Mouse (Mus musculus): ENCODE results near the gene Bicc1. TPM values are rescaled to one million over a fixed set of nuclear protein-coding genes. Genes with fewer than 3 reads are reported as not detected.

Bicc1 gene
- total and polyA plus RNA-seq, 3 experiments = 0.16 TPM; not detected in 2

DNA sequence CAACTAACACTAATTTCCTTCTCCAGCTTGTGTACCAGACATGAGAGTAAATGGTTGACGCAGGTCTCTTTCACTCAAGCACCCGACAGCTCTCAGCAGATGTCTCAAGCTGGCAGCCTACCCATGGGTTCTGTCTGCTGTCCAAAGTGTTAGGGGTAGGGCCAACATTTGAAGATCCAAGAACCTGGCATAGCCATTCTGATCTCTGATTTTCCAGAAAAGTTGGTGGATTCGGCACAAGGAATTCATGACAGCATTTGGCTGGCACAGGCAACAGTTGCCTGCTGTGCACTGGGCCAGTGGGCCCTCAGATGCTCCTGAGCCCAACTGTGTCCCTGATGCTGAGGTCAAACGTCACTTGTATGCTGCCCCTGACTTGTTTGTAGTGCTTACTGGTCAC, 130.5 kb downstream of the Bicc1 start:
- Histone ChIP-seq H3K9me3 (replicated peaks) (peaks cover 48% of the 10 kb centered on the region), H3K27me3 (ENCODE audit: insufficient read depth, low read length) (no peaks in the 10 kb centered on the region), H3K4me3 (ENCODE audit: low read depth, low read length) (no peak overlapping the region), H3K4me1 (ENCODE audit: insufficient read depth, low read depth, low read length) (no peaks in the 10 kb centered on the region), H3K36me3 (replicated peaks) (no peaks in the 10 kb centered on the region)
- TF ChIP-seq POLR2AphosphoS5 (IDR thresholded peaks at IDR 0.05; ENCODE audit: insufficient replicate concordance, low read depth, low read length) (no peak), GATA1 (IDR thresholded peaks at IDR 0.05; ENCODE audit: borderline replicate concordance, low read length) (no peak), TAL1 (conservative IDR thresholded peaks at IDR 0.05; ENCODE audit: low read depth, low read length) (no peak), GATA2 (IDR thresholded peaks at IDR 0.05; ENCODE audit: borderline replicate concordance, low read depth, low read length) (no peak), CTCF (IDR thresholded peaks at IDR 0.05; ENCODE audit: low read depth, low read length) (no peak)
- DNase-seq (ENCODE audit: low spot score) (no peak), ATAC-seq (ENCODE audit: extremely low read depth, insufficient number of reproducible peaks, low FRiP score, poor library complexity, severe bottlenecking) (no peak)

DNA sequence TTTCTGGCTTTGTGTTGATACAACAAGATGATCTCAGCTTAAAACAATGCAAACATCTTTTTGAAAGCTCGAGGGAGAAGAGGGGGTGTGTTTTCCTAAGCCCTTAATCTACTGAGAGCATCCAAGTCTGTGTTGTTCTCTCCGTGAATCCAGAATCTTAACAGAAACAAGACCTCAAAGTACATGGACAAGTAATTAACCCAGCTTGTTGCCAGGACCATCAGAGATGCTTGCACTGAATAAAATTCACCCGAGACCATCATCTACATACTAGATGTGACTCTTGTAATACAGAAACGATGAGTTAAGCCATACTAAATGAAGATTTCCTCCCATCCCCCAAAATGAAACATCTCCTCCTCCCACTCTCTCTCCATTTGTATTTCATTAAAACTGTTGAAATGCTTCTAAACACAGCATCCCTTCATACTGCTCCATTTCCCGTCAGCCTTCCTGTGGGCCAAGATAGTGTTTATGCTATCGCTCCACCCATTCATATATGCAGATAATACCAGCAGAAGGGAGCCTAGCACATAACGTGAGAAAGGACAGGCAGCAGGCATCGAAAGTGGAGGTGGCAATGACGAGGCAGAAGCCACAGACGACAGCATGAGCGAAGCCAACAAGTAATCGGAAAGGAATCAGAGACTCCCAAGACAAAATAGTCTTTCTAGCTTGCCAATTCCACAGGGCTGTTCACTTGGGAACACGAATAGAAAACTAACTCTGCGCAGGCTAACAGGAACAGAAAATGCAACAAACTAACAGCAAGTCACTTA, 131.2 kb downstream of the Bicc1 start:
- TF ChIP-seq GATA2 (IDR thresholded peaks at IDR 0.05; ENCODE audit: borderline replicate concordance, low read depth, low read length) = no peak
- no peak for TF ChIP-seq CTCF (IDR thresholded peaks at IDR 0.05; ENCODE audit: low read depth, low read length)
- TF ChIP-seq TAL1 (conservative IDR thresholded peaks at IDR 0.05; ENCODE audit: low read depth, low read length) = no peak
- no peak for TF ChIP-seq GATA1 (IDR thresholded peaks at IDR 0.05; ENCODE audit: borderline replicate concordance, low read length)
- TF ChIP-seq POLR2AphosphoS5 (IDR thresholded peaks at IDR 0.05; ENCODE audit: insufficient replicate concordance, low read depth, low read length) = no peak
- H3K27me3 ChIP-seq (ENCODE audit: insufficient read depth, low read length) = no peaks in the 10 kb centered on the region
- peaks cover 52% of the 10 kb centered on the region for H3K9me3 ChIP-seq (replicated peaks)
- no peaks in the 10 kb centered on the region for H3K36me3 ChIP-seq (replicated peaks)
- H3K4me1 ChIP-seq (ENCODE audit: insufficient read depth, low read depth, low read length) = no peaks in the 10 kb centered on the region
- ATAC-seq (ENCODE audit: extremely low read depth, insufficient number of reproducible peaks, low FRiP score, poor library complexity, severe bottlenecking) = no peak
- H3K4me3 ChIP-seq (ENCODE audit: low read depth, low read length) = no peak overlapping the region
- DNase-seq (ENCODE audit: low spot score) = no peak

DNA sequence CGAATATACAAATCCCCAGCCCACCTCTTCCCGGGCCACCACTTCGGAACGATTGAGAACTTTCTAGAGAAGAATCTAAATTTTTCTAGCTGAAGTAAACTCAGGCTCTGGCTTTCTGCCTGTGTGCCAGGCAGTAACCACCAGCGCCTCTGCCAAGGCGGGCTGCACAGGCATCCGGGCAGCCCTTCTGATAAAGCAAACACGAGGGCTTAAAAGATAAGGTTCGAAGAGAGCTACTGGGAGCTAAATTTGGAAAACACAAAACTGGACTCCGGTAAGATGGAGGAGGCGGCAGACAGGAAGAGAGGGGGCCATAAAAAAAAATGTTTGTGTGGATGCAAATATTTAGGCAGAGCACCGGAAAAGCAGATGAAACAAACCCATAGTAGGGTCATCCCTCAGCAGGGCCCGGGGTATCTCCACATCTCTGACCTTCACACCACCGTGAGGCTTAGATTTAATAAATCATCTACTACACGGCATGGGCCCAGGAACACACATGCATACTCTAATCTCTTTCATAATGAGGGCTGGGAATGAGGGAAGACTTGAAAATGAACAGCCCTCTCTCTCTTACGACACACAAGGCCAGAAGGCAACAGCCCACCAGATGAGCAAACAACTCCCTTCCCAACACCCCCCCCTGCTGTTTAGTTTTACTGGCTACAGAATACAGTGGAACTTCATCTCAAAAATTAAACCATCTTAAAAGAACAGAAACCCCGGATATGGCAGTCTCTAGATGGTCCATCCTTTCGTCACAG, 134.2 kb downstream of the Bicc1 start:
- Histone ChIP-seq H3K4me1 (ENCODE audit: insufficient read depth, low read depth, low read length) (no peaks in the 10 kb centered on the region), H3K4me3 (ENCODE audit: low read depth, low read length) (no peak overlapping the region), H3K9me3 (replicated peaks) (peaks cover 44% of the 10 kb centered on the region), H3K36me3 (replicated peaks) (no peaks in the 10 kb centered on the region), H3K27me3 (ENCODE audit: insufficient read depth, low read length) (no peaks in the 10 kb centered on the region)
- TF ChIP-seq CTCF (IDR thresholded peaks at IDR 0.05; ENCODE audit: low read depth, low read length) = no peak
- no peak for ATAC-seq (ENCODE audit: extremely low read depth, insufficient number of reproducible peaks, low FRiP score, poor library complexity, severe bottlenecking)
- no peak for DNase-seq (ENCODE audit: low spot score)

DNA sequence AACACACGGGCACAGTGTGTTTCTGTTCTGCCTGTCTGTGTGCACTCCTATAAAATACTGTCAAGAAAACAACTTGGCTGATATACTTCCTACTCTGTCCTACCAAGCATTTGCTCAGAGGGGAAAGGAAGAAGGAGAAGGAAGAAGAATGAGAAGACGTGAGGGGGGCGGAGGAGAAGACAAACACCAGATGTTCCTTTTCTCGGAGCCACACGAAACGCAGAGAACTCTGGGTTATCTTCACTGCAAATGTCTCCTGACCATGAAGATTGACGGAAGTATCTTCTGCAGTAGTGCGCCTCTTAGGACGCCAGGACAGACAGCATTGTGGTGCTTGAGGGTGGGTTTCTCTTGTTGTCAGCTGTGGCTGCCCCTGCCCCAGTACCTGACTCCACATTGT, 134.8 kb downstream of the Bicc1 start:
- TF ChIP-seq CTCF (IDR thresholded peaks at IDR 0.05; ENCODE audit: low read depth, low read length) (no peak), POLR2AphosphoS5 (IDR thresholded peaks at IDR 0.05; ENCODE audit: insufficient replicate concordance, low read depth, low read length) (no peak), TAL1 (conservative IDR thresholded peaks at IDR 0.05; ENCODE audit: low read depth, low read length) (no peak), GATA1 (IDR thresholded peaks at IDR 0.05; ENCODE audit: borderline replicate concordance, low read length) (no peak), GATA2 (IDR thresholded peaks at IDR 0.05; ENCODE audit: borderline replicate concordance, low read depth, low read length) (no peak)
- ATAC-seq (ENCODE audit: extremely low read depth, insufficient number of reproducible peaks, low FRiP score, poor library complexity, severe bottlenecking) (no peak), DNase-seq (ENCODE audit: low spot score) (no peak)
- Histone ChIP-seq H3K36me3 (replicated peaks) (no peaks in the 10 kb centered on the region), H3K4me1 (ENCODE audit: insufficient read depth, low read depth, low read length) (no peaks in the 10 kb centered on the region), H3K4me3 (ENCODE audit: low read depth, low read length) (no peak overlapping the region), H3K27me3 (ENCODE audit: insufficient read depth, low read length) (no peaks in the 10 kb centered on the region), H3K9me3 (replicated peaks) (peaks cover 44% of the 10 kb centered on the region)

DNA sequence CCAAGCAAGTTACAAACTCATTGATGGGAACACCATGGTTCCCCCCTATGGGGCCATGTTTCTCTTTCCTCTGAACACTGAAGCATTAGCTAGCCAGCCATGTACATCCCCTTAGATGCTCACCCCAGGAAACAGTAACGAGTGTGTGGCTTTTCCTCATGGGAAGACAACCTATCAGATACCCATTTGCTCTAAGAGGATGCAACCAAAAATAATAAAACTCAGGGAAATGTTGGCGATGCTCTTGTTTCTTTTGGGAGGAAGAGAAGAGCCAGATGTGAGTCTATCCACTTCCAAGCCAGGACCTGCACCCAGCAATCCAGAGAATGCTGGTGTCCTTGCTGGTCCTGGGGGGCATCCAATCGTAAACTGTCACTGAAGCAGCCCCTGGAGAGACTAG, 136.0 kb downstream of the Bicc1 start:
- TF ChIP-seq GATA1 (IDR thresholded peaks at IDR 0.05; ENCODE audit: borderline replicate concordance, low read length) (no peak), GATA2 (IDR thresholded peaks at IDR 0.05; ENCODE audit: borderline replicate concordance, low read depth, low read length) (no peak), CTCF (IDR thresholded peaks at IDR 0.05; ENCODE audit: low read depth, low read length) (no peak)

DNA sequence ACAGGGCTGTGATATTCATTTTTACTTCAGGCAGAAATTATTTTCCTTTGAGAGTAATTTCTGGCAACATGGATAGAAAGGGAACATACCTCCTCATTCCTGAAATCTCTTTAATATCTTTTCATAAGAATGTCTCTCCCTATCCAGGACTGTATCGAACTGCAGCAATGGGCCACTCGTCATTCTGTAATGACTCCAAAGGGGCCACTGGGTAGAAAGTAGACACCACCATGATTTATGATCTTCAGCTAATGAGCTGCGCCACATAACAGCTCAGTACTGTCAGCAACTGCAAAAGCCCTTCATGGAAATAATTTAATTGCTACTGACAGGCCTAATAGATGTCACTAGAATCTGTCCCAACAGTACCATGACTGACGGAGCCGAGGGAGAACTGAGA, 139.0 kb downstream of the Bicc1 start:
- no peak for DNase-seq (ENCODE audit: low spot score)
- ATAC-seq (ENCODE audit: extremely low read depth, insufficient number of reproducible peaks, low FRiP score, poor library complexity, severe bottlenecking) = no peak
- no peak for TF ChIP-seq GATA1 (IDR thresholded peaks at IDR 0.05; ENCODE audit: borderline replicate concordance, low read length)
- no peak for TF ChIP-seq TAL1 (conservative IDR thresholded peaks at IDR 0.05; ENCODE audit: low read depth, low read length)
- no peak for TF ChIP-seq GATA2 (IDR thresholded peaks at IDR 0.05; ENCODE audit: borderline replicate concordance, low read depth, low read length)
- no peak for TF ChIP-seq CTCF (IDR thresholded peaks at IDR 0.05; ENCODE audit: low read depth, low read length)
- no peak for TF ChIP-seq POLR2AphosphoS5 (IDR thresholded peaks at IDR 0.05; ENCODE audit: insufficient replicate concordance, low read depth, low read length)
- Histone ChIP-seq H3K9me3 (replicated peaks) (peaks cover 33% of the 10 kb centered on the region), H3K4me1 (ENCODE audit: insufficient read depth, low read depth, low read length) (no peaks in the 10 kb centered on the region), H3K4me3 (ENCODE audit: low read depth, low read length) (no peak overlapping the region), H3K36me3 (replicated peaks) (no peaks in the 10 kb centered on the region), H3K27me3 (ENCODE audit: insufficient read depth, low read length) (no peaks in the 10 kb centered on the region)

More for the DNA sequence above, 136.0 kb downstream of the Bicc1 start:
- Histone ChIP-seq H3K4me1 (ENCODE audit: insufficient read depth, low read depth, low read length) (no peaks in the 10 kb centered on the region), H3K36me3 (replicated peaks) (no peaks in the 10 kb centered on the region), H3K4me3 (ENCODE audit: low read depth, low read length) (no peak overlapping the region), H3K9me3 (replicated peaks) (peaks cover 43% of the 10 kb centered on the region), H3K27me3 (ENCODE audit: insufficient read depth, low read length) (no peaks in the 10 kb centered on the region)
- ATAC-seq (ENCODE audit: extremely low read depth, insufficient number of reproducible peaks, low FRiP score, poor library complexity, severe bottlenecking) (no peak), DNase-seq (ENCODE audit: low spot score) (no peak)

Measured in G1E (cell line).